Mouse (Mus musculus) right cerebral cortex, postnatal 36 days (tissue): ENCODE data around the gene Kcns3.
A peak's percentile ranks its signal among the peaks of the same experiment; 100 is the strongest.

ENCODE experiments used
- DNase-seq, 2 experiments: peaks; one replicate each; pipeline ENCODE4 v3.0.0; 2022; ENCODE audit warnings: low spot score in 2 of 2, mixed read lengths in 1 of 2

Gene Kcns3

DNA sequence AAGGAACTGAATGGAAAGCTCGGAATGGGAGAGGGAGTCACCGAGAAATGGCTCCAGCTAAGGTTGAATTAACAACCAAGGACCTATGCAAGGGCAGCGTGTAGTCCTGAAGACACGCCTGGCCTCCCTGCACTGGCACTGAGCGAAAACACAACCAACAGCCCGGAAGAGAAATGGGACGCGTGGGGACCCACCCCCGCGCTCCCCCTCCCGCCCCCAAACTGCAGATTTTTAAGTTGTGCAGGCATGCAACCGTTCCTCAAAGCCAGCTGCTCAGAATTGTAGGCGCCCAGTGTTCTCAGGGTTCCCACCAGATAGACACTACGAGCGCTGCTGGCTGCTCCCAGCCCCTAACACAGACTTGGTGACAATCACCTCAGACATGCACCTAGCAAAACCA lies at the start of gene Kcns3:
Gene Kcns3, minus strand, starts transcription at position 42 of the 400 bp plus-strand sequence.
- DNase-seq: no peak

DNA sequence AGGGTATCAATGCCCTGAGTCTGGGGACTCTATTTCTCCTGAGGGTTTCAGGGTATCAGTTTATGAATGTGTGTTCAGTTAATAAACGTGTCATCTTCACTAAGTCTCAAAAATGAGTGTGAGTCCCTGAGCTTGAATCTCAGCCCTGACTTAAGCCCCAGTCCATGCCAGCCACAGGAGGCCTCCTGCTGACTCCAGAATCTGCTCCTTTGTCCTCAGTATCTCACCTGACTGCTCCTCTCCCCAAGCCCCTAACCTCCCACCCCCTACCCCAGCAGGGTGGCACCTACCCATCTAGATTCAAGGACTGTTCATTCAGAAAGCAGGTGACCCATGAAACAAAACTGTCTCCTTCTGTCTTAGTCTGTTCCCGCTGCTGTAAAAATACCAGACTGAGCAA lies 47.7 kb upstream of the Kcns3 start:
- no peak for DNase-seq

DNA sequence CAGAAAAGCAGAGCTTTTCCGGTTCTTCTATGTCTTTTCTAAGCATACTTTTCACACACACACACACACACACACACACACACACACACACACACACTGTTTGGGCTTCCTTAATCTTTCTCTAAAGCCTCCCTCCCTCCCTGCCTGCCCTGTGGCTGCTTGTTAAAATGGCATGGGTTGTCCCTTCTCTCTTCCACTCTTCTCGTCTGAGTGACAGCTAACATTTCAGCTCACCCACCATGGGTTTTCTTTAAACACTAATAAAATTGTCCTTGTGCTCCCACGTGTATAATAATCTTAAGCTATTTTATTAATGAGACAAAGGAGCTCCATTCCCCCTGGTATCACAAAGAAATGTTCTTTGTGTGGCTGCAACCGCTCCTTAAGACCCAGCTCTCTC lies 47.2 kb upstream of the Kcns3 start:
- DNase-seq: no peak

DNA sequence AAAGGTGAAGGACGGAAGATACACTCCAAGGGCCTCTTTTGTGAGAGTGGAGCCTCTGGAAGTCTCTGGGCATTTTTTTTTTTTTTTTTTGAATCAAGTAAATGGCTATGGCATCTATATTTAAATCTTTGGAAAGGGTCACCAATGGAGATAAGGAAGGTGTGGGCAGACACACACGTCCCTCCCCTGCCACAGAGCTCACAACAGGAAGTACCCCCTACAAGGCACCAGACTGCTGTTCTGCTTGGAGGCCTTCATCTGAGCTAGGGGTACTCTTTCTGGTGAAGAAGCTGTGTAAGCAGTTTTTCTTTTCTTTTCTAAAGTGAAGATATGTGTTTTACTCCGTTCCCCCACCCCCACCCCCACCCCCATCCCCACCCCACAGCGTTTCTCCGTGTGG lies 46.0 kb upstream of the Kcns3 start:
- no peak for DNase-seq

DNA sequence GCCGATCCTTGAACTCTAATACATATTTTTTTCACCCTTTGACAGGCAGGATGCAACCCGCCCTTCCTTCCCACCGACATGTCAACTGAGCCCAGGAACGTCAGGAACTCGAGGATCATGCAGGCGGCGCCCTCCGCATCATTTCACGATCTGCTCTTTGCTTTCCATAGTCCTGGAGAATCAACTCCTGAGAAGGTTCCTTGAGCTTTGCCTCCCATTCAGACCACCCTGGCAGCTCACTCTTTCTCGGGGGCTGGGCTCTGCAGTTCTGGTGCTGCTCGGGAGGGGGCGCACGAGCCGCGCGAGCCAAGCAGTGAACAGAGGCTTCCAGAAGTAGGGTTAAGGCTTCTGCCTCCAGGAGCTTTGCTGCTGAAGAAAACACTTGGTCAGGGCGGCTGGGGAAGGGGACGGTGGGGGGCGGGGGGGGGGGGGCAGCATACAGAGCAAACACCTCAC lies 45.3 kb upstream of the Kcns3 start:
- DNase-seq: peak; percentile 27 to 54

DNA sequence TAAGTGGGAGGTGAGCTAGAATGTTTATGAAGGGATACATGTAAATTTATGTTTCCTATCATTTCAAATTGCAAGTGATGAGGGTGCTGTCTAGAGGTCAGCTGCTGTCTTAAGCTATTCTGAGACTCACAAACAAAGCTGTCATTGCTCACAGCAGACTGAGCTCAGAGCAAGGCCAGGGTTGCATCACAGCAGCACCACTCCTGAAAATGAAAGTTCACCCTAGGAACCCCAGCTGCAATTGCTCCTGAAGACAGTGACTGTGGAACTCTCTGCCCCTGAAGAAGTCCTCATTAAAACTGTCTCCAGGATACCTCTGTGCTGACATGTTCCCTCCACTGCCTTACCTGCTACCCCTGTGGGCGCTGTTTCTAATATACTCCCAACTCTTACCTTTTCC lies 44.2 kb upstream of the Kcns3 start:
- DNase-seq: no peak

DNA sequence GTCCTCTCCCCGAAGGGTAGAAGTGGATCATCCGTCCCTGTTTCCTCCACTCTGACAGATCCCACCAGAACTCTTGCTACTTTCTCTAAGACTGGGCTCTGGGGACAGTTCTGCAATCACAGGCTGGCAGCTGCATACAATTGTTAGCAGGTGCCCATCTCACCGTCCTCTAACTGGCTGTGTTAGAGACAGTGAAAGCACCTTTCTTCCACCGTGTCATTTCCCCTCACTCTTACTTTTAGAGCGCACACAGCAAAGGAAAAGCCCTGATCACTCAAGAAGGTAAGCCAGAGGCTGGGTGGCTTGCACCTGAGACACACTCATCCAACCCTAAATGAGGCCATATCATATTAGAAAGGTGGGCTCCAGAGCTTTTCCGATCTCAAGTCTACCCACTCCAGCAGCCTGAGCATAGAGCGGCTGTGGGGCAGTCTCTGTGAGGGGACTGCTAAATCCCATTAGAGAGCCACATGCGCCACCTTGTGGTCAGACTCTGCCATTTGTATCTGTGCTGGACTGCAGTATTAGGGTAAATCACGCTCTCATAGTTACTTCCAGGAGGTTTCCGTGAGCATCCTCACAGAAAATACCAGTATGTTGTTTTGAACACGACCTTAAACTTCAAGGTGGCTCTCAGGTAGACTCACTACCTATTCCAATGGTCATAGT lies 27.8 kb upstream of the Kcns3 start:
- DNase-seq: peak; percentile 72 to 80

DNA sequence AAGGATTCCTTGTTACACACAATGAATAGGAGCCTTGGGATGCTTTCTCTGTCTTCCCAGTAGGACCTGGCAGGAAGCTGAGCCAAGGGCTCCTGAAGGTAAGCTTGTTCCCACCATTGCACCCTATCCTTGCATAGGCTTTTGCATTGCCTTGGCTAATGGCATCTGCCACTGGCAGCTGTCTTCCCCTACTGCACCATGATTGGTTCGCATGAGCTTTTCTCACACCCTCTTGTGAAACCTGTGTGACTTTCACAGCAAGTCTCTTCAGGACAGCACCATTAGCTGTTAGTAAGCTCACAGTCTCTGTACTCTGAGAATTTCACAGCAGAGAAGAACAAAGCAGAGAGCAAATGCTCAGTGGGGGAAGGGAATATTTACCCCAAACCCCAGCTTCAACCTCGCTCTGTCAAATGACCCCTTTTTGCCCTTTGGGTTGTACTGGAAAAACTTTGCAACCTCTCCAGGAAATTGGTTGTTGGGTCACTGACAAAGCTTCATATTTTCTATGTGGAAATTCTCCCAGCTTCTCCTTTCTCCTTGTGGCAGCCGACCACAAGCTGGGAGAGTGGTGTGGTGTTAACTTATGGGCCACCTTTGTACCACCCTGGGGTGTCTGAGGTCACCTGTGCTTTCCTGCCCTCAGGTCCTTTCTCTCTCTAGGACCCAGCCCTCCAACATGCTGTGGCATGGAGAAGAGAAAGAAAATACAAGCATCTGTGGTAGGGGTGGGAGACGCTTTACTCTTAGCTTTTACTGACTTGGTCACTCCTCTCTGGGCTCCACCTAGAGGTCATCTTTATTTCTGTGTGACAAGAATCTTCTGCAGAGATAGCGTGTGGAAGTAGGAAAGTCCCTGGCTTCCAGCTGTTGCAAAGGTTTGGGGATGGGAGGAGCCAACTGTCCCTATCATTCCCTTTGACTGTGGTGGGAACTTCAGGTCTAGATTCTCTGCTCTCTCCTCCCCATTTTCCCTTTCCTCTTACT lies 26.8 kb upstream of the Kcns3 start:
- DNase-seq: no peak

DNA sequence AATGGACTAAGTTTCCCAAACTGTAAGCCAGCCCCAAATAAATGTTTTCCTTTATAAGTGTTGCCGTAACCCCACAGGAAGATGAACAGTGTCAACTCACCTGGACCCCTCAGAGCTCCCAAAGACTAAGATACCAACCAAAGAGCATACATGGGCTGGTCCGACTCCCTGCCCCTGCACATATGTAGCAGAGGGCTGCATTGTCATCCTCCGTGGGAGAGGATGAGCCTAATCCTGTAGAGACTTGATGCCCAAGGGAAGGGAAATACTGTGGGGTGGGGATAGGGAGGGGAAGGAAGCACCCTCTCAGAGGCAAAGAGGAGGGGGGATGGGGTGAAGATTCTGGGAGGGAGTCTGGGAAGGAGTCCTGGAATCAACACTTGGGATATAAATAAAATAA lies 7.8 kb upstream of the Kcns3 start:
- no peak for DNase-seq

DNA sequence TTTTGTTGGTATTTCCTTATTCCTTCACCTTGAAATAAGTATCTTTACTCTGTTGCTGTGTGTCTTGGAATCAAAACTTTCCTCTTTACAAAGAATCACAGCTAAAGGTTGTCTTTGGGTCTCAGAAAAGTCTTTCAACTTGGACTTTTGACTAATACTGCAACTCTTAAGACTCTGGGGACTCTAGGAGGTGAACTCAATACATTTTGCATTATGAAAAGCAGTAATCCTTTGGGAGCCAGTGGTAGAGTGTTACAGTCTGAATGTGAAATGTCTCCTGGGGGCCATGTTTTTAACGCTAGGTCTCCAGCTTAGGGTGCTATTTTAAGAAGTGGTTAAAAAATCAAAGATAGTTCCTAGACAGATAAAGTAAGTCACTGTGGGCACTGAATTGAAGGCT lies 4.3 kb upstream of the Kcns3 start:
- no peak for DNase-seq

DNA sequence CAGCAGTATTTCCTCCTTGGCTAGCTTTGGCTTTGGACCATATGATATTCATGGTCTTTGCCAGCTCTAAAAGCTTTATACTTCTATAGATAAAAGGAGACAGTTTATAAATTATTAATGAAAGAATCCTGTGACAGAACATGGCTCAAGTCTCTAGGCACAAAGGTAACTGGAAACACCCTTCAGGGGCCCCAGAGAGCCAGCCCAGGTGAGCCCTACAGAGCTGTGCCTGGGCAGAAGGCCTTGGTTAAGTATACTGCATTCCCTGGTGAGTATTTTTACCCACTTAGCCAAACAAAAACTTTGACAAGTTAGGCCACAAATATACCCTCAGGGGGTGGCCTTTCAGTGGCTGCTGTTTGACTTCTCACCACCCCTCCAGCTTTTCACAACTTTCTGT lies 2.7 kb upstream of the Kcns3 start:
- DNase-seq: no peak

DNA sequence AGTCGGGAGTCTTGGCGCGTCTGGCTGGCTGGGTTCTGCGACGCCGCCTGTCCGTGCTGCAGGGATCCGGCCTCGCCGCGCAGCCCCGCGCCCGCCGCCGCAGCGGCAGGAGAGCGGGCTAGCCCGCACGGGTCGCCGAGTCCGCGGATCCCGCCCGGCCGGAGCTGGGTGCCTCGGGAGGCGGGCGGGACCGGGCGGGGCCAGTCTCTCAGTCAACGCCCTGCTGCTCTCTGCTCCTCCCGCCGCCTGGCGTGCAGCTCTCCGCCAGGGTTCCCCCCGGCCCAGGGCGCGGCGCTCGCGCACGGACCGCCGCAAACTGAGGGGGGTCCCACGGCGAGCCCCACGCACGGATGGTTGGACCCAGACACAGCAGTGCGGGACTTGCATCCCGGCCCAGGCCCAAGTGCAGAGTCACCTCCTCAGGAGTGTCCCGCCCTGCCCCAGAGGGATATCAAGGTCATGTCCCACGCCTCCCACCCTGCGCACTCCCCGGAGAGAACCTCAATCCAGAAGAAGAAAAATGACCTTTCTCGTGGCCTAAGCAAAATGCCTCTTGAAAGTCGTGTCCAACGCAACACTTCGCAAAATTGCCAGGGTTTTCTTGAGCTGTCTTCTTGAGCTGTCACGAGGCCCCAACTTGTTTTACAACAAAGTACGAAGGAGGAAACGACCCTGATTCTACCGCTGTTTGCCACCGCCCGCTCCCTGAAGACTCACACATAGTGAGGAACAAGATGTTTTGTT lies 492 bp downstream of the Kcns3 start:
- DNase-seq: peak in 1 of 2 experiments; percentile 9

DNA sequence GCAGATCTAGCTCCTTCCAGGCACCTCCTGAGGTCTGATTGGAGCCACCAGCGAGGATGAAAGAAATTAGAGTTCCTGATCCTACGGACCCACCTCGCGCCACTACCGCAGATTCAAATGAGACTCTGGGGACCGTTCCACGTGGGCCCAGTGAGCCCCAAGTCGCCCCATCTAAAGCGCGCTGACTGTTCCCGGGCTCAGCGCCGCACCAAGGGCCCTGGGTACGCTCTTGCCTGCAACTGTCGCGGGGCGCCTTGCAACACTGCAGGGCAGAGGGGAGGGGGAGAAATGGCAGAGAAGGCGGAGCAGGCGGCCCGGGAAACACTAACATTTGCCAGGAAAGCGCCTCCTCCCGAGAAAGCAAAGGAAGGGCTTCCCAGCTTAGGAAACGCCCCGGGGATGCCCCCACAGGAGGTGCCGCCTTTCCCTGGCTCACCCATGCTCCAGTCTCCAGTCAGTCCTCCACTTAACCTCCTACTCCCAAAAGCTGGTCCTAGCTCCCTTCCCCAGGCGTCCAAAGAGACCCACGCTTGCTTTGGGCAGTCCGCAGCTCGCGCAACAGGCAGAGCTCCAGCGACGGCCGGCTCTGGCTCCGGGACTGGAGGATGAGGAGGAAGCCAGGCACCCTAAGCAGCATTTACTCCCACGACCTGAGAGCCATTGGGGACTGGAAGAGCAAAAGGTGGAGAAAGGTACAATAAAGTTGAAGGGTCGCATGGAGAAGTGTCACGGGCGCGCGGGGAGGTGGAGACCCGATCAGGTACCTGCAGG lies 1.2 kb downstream of the Kcns3 start:
- DNase-seq: peak; percentile 9 to 31

DNA sequence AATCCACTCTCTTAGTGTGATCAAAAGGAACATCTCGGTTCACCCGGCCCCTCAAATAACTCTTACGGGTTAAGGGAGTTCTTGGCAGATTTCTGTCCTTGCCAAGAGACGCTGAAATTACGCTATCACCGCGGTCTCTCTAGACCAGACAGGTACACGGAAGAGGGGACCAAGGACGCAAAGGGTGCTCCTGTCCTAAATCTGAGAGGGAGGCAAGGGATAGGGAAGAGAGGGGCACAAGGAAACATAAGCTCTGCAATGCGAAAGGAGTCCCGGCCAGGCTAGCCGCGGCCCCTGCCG lies 1.8 kb downstream of the Kcns3 start:
- DNase-seq: no peak

DNA sequence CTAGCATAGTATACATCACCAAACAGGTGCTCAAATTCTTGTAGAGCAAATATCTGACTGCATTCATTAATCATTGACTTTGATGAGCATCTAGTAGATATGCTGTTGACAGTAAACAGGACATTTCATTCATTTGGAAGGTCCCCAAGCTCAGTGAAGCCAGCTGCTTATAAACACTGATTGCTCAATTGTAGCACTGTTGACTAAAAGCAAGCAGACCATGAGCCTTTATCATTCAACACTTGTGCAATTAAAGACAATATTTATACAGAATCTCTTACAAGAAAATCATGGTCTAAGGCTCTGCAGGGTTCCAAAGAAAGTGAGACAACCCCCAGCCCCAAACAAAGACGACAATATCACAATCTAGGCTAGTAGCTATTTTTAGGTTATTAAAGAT lies 6.0 kb downstream of the Kcns3 start:
- no peak for DNase-seq

DNA sequence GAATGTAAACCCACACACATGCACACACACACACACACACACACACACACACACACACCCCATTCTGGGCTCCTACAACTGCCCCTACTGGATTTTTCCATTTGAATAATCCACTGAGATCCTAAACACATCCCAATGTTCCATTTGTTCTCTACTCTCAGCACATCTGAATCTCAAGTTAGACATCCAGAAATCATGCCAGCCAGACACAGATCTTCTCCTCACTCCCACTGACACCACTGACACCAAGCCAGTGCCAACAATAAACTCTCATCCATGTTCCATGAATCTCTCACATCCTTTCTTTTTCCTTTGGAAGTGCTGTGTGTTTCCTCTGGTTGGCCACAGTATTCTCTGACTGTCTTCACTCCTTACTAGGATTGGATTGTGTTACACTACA lies 18.4 kb downstream of the Kcns3 start:
- no peak for DNase-seq

DNA sequence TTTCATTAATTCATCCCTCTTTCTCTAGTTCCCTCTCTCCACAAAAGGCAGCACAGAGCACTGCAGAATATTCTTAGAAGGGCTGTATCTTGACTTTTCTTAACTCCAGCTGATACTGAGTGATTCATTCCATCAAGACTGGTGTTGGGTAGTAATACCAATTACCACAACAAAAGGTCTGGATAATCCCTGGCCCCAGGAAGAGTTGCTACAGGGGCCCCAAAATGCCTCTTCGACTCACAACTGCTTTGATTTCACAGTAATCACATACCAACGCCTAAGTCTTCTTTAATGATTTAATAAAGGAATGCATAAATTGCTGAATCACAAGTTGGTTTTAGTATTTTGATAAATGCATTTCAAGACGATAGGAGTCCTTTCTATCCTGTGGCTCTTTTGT lies 21.7 kb downstream of the Kcns3 start:
- DNase-seq: no peak

DNA sequence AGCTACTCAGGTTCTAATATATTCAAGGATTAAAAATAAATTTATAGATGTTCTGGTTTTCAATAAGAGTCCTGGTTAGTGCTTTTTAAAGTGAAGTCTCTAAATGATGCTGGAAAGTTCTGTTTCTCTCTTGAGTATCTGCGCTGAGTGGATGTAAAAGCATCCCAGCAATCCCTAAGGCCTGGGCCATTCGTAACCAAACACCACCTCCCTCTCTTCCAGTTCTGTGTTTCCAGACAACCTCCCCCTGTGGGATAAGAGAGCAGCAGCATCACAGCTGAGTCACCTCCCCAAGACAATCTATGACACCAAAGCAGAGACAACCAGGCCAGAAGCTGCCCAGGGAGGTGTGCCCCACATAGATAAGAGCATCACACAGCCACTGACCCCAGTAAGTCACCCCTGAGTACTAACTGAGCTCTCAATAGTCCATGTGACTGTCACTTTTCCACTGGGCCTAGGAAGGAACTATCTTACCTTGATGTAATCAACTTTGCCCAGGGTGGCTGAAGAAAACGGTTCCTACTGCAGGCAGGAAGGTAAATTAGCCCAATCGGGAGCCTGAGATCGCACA lies 24.6 kb downstream of the Kcns3 start:
- DNase-seq: no peak

DNA sequence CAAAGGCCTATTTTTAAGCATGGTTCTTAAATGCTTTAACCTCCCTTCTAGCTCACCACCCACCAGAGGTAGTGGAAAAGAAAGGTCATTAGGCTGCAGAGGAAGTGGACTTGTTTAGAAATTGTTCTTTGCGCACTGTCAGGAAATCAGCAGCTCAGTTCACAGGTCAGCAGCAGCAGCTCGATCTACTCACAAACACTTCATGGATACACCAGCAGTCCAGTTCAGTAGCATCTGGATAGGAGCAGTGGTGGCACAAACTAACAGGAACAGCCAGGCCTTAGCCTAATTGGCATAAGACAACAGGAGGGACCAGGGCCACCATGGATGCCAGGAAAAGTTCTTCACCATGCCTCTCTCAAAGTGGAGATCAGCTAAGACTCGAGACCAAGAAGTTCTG lies 49.3 kb downstream of the Kcns3 start:
- no peak for DNase-seq

DNA sequence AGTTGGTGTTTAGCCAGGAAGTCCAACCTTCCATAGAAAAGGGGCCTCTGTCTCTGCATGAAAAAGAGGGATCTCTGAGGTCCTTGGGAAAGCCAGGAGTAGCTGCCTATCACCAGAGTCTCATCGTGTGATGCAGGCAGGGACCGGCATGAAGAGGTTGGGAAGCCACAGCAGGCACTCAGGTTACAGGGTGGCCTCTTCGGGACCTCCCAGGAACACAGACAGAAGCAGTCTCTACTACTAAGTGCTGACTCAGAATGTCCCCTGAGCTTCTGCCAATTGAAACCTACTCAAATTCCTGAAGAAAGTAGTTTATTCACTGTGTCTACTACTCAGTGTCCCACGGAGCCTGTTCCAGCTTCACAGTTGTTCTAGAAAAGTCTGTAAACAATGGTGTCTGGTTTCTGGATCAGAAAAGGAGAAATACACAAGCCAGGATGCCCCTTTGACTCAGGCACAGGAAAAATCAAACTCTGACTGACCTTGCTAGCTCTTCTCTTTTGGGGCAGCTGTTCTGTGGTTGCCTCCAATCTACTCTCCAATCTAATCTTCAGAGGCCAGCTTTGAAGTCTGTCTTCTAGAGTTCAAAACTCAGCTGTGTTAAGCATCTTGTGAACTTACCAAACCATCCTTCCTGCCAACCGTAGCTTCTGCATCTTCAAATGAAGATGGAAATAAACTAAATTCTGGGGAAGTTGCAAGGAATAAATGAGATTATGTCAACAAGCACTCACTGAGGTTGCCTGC lies 62.1 kb downstream of the Kcns3 start:
- DNase-seq: no peak

DNA sequence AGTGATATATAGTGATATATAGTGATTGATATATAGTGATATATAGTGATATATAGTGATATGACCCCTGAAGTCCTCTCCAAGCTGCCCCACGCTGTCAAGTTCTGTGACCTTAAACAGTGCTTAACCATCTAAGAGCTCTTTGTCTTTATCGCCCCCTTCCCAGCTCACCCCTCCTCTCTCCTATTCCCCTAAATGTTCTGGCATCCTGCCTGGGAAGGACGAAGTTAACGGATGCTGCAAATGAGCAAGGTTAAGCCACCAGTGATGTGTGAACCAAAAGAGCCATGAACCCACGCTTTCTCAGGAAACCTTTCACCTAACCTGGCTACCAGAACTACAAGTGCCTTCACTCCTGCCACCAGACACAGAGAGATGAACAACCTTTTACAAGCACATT lies 64.0 kb downstream of the Kcns3 start:
- no peak for DNase-seq
